Mouse (Mus musculus): ENCODE measurements around the gene Per3.

Gene Per3

DNA sequence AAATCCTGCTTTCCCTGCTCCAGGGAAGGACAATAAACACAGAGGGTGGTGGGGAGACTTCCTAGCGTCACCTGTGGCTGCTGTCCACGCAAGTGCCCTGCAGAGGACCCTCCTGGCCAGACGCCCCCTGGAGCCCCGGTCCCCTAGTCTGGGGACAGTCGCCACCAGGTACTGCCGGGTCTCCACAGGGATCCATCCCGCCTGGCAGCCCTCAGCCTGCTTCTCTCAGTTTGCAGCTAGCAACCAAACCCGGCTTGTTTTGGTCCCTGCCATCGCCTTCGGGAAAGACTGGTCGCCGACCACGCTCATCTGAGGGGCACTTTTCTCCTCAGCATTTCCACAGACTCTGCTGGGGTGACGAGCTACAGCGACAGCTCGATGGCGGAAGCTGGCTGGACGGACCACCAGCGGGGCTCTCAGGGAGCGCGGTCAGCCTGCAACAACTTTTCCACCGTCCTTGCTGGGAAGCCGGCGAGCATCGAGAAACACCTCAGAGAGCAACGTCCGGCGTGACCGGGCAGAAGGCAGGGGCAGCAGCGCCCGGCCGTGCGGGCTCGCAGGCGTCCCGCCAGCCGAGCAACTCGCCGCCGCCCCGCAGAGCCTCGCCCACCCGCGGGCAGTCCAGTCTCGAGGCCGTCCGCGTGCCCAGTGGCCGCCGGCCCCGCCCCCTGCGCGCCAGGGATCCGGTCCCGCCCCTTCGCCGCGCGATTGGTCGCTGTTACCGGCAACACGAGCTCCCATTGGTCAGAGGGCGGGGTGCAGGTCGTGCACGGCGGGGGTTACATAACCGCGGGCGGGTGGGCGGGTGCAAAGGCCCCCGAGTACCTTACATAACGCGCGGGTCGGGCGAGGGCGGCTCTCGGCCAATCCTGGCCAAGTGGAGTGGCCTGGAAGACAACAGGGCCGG, at the start of gene Per3:
TSS of gene Per3 (minus strand) at position 629 of the 907 bp plus-strand sequence.
- DNase-seq (ENCODE audit: low read depth): peak; percentile 86

DNA sequence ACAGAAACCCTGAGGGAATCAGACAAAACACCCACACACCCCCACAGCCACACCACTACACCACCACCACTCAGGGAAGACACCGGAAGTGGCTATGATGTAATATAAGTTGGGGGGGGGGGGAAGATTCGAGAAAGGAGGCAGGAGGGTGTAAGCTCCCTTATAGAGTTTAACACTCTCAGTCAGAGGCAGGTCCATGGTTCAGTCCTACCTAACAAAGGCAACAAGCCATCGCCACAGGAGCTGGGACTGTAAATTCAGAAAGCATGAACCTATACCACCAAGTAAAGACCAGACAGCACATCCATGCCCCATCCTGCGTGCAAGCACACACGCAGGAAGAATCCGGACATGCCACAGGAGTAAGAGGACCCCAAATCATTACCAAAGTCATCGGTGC, 44.8 kb upstream of the Per3 start, which contains the start of gene Gm13090:
TSS of gene Gm13090 (plus strand) at position 301 of the 400 bp plus-strand sequence.
- no peak for DNase-seq (ENCODE audit: low read depth)

DNA sequence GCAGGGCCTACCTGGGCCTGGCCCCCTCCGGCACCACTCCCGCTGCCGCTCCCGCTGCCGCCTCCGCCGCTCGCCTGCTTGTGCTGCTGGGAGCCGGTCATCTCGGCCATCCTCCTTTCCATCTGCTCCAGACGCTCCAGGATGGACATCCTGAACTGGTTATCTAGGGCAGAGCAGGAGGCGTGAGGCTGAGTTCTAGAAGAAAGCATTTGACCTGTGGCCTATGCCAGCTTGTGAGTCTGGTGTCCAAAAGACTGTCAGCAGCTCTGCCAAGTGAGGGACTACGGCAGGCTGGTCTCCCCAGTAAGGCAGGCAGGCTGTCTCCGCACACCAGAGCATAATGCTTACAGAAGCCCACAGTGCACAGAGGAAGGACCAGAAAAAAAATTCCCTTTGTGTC, 44.4 kb upstream of the Per3 start:
- no peak for DNase-seq (ENCODE audit: low read depth)

- no peak for DNase-seq (ENCODE audit: low read depth)
Observed at GRCm38 (mm10) chr4:151087358-151087757, 42.9 kb upstream of the Per3 start.

GRCm38 (mm10) chr4:151083027-151083426, 38.6 kb upstream of the Per3 start:
- no peak for DNase-seq (ENCODE audit: low read depth)

DNA sequence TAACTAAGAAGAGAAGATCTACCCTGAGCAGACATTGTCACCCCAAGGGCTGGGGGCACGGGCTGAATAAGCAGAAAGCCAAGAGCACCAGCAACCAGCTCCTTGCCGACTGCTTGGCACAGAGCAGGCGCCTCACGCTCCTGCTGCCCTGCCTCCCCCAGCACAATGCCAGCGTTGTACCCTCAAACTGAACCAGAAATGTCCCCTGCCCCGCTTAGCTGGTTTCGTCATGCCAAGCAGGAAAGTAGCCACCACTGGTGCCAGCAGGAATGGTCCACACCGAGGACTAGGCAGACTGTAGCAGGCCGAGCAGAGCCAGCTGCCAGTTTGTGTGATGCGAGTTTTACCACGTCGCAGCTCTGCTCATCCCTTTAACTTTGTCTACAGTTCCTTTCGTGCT, 37.5 kb upstream of the Per3 start:
- no peak for DNase-seq (ENCODE audit: low read depth)

- DNase-seq (ENCODE audit: low read depth): no peak
Observed at GRCm38 (mm10) chr4:151081355-151081754, 36.9 kb upstream of the Per3 start.

- no peak for DNase-seq (ENCODE audit: low read depth)
Observed at GRCm38 (mm10) chr4:151074817-151075216, 30.4 kb upstream of the Per3 start.

DNA sequence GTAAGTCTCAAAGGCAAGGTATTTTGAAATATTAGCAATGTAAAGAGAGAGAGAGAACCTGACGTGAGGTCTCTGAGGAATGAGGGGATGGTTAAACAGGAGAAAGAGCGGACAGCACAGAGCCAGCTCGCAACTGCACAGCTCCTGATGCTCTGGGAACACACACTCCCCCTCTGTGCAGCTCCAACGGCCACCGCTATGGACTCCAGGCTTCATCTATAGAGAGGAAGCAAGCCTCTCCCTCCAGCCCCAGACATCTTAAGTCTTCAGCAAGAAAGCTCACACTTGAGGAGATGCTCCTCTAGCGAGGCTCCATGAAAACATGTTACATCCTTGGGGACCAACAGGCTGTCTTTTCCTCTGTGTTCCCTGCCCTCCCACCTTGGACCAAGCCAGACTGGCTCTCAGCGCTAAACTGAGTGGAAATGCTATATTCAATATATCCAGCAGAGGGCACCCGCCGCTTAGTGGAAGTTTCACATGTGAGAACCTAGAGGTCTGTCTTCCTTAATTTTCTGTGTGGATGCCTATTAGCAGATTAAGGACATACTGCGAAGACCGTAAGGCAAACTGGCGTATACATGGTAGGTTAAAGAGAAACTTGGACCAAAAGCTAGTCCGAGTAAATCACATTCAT, 28.8 kb upstream of the Per3 start:
- DNase-seq (ENCODE audit: low read depth): no peak

DNA sequence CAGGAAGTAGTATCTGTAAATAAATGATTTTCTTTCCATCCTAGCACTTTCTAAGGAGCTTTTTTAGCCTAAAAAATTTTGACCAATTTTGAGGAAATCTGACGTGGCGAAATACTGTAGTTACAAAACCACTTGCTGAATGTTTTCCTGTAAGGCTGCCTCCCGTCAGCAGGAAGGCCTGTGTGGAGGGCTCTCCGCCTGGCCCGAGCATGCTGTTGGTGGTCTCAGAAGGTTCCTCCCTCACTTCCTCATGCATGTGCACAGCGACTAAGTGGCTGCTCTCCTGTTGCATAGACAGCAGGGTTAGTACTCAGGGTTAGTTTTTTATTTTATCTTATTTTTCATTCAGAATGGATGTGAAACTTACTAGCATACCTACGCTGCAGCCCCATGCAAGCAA, 26.5 kb upstream of the Per3 start:
- DNase-seq (ENCODE audit: low read depth): no peak

DNA sequence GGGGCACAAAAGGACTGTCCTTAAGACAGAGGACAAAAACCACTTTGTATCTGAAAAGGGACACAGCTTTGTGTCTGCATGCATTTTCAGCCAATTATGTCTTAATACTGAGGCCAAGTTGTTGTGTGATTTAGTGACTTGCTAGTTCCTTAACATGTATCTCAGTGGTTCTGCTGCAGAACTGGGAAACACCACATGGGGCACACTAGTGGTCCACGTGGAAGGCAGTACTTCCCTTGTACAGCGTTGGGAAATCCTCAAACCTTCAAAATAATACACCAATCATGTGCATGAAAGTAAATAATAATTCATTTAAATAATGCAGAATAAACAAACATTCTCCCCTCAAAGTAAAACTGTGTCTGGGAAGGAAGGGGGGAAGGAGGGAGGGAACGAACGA, 24.3 kb upstream of the Per3 start:
- no peak for DNase-seq (ENCODE audit: low read depth)

- no peak for DNase-seq (ENCODE audit: low read depth)
Observed at GRCm38 (mm10) chr4:151059566-151059965, 15.1 kb upstream of the Per3 start.

DNA sequence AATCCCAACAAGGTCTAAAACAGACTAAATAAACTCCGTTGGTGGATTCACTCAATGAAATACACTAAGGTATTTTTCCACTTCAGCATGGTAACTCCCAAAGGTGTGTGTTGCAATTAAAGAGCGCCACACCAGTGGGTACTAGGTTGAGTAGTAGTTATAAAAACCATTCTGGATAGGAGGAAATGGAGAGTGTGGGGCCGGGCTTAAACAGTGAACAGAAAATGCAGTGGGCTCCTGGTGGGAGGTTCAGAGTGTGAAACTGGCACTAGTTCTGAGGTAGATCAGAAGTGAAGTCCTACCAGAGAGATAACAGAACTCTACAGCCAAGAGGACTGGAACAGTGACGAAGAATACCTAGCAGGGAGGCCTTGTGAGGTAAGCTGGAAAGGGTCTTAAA, 14.2 kb upstream of the Per3 start:
- DNase-seq (ENCODE audit: low read depth): no peak

DNA sequence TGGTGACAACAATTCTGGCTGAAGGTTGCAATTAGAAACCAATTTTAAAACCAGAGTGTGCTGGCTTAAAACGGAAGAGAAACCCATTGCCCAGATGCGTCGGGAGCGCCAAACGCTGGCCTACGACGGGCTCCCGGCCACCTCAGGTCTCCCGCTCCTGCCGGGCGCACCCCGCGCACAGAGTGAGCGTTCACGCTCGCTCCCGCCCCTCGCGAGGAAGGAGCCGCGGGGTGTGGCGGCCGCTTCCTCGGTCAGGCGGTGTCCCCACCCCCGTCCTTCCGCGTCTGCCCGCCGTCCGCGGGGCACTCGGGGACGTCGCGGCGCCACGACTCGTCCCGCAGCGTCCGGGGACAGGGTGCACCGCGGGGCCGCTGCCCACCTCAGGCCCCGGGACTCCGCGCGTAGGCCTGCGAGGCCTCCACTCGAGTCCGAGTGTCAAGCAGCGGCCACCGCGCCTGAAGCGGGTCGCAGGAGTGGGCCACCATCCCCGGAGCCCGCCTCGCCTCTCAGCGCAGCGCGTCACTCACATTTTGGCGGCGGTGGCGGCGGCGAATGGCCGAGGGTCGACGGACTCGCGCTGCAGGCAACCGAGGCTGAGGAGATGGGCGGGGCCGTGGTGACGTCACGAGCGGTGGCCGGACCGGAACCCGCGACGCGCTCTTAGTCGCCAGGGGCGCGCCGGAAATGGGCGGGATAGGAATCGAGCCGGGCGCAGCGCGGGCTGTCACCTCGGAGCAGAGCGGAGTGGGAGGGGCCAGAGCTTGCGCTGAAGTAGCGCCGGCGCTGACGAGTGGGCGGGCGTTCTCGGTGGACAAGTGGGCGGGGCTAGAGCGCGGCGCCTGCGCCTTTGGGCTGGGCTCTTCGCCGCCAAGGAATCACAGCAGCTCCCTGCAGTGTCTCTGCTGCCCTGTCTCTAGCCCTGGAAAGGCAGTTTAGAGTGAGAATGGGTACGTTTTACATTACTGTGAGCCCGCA, 13.2 kb upstream of the Per3 start, which contains the start of gene Vamp3:
TSS of gene Vamp3 (minus strand) at position 617 of the 975 bp plus-strand sequence.
- peak; percentile 94 for DNase-seq (ENCODE audit: low read depth)

DNA sequence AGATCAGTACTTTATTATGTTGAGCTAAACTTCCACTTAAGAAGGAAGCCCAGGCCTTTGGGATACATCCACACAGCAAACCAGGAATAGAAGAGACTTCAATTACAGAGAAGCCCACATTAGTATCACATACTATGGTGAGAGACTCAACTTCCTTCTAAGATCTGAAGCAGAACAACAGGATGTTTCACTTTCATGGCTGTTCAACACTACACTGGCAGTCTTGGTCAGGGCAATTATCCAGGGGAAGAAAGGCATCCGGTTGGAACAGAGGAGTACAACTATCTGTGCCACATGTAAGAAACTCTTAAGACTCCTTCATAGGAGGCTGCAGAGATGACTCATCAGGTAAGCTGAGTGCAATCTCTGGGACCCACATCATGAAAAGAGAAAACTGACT, 6.7 kb upstream of the Per3 start:
- DNase-seq (ENCODE audit: low read depth): no peak

- DNase-seq (ENCODE audit: low read depth): no peak
Observed at GRCm38 (mm10) chr4:151046524-151046923, 2.1 kb upstream of the Per3 start.

- no peak for DNase-seq (ENCODE audit: low read depth)
Observed at GRCm38 (mm10) chr4:151044944-151045570, 592 bp upstream of the Per3 start.

- peak; percentile 36 for DNase-seq (ENCODE audit: low read depth)
Observed at GRCm38 (mm10) chr4:151043281-151043680, 1.2 kb downstream of the Per3 start.

- no peak for DNase-seq (ENCODE audit: low read depth)
Observed at GRCm38 (mm10) chr4:151041506-151041905, 3.0 kb downstream of the Per3 start.

- DNase-seq (ENCODE audit: low read depth): no peak
Observed at GRCm38 (mm10) chr4:151037800-151038199, 6.7 kb downstream of the Per3 start.

- DNase-seq (ENCODE audit: low read depth): no peak
Observed at GRCm38 (mm10) chr4:151036521-151036920, 7.9 kb downstream of the Per3 start.

- DNase-seq (ENCODE audit: low read depth): no peak
Observed at GRCm38 (mm10) chr4:151027001-151027400, 17.5 kb downstream of the Per3 start.

Measured in fibroblast of lung, adult 2 months (primary cell).